Mouse (Mus musculus) forebrain, embryonic 14.5 days (tissue): ENCODE data around the gene G0s2. TPM values are rescaled to one million over a fixed set of nuclear protein-coding genes. Genes with fewer than 3 reads are reported as not detected.

Source experiments
- ATAC-seq: fragments of 200-750 bp; cut with Nextera tagmentation; 2 replicates; pipeline ENCODE4 v1.8.0; 2017; ENCODE audit warnings: mild to moderate bottlenecking, moderate library complexity
- DNase-seq: peaks from one replicate; pipeline ENCODE4 v3.0.0-alpha.2; 2015; ENCODE audit warnings: low spot score
- H3K27ac ChIP-seq: fragments of 300-500 bp; sonication (generic); 2 replicates; pipeline ENCODE4 v1.5.1; 2014; ENCODE audit warnings: low read depth, mild to moderate bottlenecking, control low read depth, low read length, moderate library complexity
- H3K27me3 ChIP-seq: fragments of 300-500 bp; sonication (generic); replicated peaks from 2 replicates; pipeline ENCODE4 v1.6.1; 2014; ENCODE audit warnings: low read length, control low read depth, mixed read lengths; ENCODE audit not compliant: control insufficient read depth, insufficient read depth
- H3K36me3 ChIP-seq: fragments of 300-500 bp; sonication (generic); 2 replicates; pipeline ENCODE4 v1.6.1; 2014; ENCODE audit warnings: low read length, control low read depth; ENCODE audit not compliant: control insufficient read depth, insufficient read depth
- H3K4me1 ChIP-seq: fragments of 300-500 bp; sonication (generic); 2 replicates; pipeline ENCODE4 v1.6.1; 2014; ENCODE audit warnings: antibody characterized with exemption, low read length, control low read depth; ENCODE audit not compliant: control insufficient read depth, insufficient read depth
- H3K4me2 ChIP-seq: fragments of 300-500 bp; sonication (generic); 2 replicates; pipeline ENCODE4 v1.6.1; 2014; ENCODE audit warnings: mild to moderate bottlenecking, control low read depth, low read length
- H3K4me3 ChIP-seq: fragments of 300-500 bp; sonication (generic); 2 replicates; pipeline ENCODE4 v1.5.1; 2014; ENCODE audit warnings: low read depth, low read length, control low read depth
- H3K9ac ChIP-seq: fragments of 300-500 bp; sonication (generic); 2 replicates; pipeline ENCODE4 v1.6.1; 2014; ENCODE audit warnings: mild to moderate bottlenecking, low read length, control low read depth, moderate library complexity
- H3K9me3 ChIP-seq: fragments of 300-500 bp; sonication (generic); replicated peaks from 2 replicates; pipeline ENCODE4 v1.6.1; 2016; ENCODE audit warnings: low read length, control low read depth, mixed read lengths; ENCODE audit not compliant: control insufficient read depth
- WGBS: fragments of 180-500 bp; shearing (Covaris S2); extraction: QIAGEN DNeasy Blood & Tissue Kit; methylation state at CpG from one replicate; pipeline ENCODE4 v1.1.7; 2014; 5-methylcytosine and 5-hydroxymethylcytosine counted together
- polyA plus RNA-seq: library from polyadenylated mRNA; unstranded; fragments of >200 nt; fragmentation: Nextera tagmentation; extraction: Ambion mirVana; gene quantifications from 2 replicates; pipeline ENCODE4 v1.2.1, GENCODE M21; 2014

The G0s2 gene
- 4.7 and 5.8 TPM in 2 replicates for polyA plus RNA-seq

DNA sequence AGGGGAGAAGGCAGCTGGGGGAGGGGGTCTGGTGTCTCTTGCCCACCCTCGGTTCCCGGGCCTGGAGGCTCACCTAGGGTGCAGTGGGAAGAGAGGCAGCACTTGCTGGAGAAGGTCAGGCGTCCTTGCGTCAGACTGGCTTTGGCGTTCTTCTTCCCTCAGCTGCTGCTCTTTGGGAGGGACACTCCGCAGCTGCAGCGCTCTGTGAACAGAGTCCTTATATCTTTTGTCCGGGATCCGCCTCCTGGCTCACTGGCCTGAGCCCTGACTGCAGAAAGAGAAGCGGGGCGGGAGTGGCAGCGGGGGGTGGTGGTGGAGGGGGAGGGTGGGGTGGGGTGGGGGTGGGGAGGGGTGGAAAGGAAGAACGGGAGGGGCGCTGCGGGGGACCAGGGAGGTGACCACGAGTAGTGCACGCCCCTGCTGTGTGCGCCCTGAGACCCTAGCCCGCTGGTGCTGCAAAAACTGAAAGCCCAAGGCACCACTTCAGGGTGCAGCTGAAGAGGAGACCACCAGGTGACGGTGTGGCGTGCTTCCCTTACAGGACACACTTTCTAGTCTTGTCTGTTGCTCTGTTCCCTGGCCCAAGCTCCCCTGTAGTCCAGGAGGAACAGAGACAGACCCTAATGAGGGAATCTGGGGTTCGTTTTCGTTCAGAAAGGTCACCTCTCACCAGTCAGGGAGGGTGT, at the start of gene G0s2:
Gene G0s2, minus strand, starts transcription at position 302 of the 686 bp plus-strand sequence.
- peak; percentile 67 for DNase-seq
- H3K27me3 ChIP-seq: no peaks in the 10 kb centered on the region
- ATAC-seq: peak; percentile 78

DNA sequence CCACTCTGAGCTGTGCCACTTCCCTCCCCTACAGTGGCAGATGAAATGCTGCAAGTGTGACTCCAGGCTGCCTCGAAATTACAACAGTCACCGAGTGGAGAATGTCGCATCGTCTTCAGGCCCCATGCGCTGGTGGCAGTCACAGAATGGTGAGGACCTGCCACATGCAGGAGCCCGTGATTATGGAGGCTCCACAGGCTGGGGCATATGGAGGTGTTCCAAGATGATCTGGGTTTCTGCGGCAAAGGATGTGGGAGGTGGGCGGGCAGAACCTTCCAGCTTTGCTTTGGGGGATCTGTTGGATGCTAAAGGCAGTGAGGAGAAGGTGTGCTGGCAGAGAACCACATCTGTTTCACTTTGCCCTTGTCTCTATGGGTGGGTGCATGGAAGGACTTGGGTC, 47.4 kb upstream of the G0s2 start:
- Histone ChIP-seq H3K4me3 (no peak overlapping the region), H3K4me1 (peaks cover 3% of the 10 kb centered on the region; the same call in 1 of the 2 replicates), H3K9ac (no peak overlapping the region), H3K36me3 (no peaks in the 10 kb centered on the region), H3K9me3 (no peaks in the 10 kb centered on the region), H3K27me3 (no peaks in the 10 kb centered on the region), H3K27ac (no peak overlapping the region), H3K4me2 (no peak overlapping the region)
- DNase-seq (no peak), ATAC-seq (no peak)
- WGBS: 89% methylated on average over 8 of the region's 8 CpGs

More for the DNA sequence above, at the start of gene G0s2:
- peak within 1 kb of the TSS; percentile 36; the same call in 1 of the 2 replicates for H3K27ac ChIP-seq
- H3K4me3 ChIP-seq: peak within 1 kb of the TSS; percentile 16
- no peaks in the 10 kb centered on the region for H3K4me1 ChIP-seq
- H3K4me2 ChIP-seq: peak within 1 kb of the TSS; percentile 51
- no peaks in the 10 kb centered on the region for H3K36me3 ChIP-seq
- H3K9ac ChIP-seq: peak within 1 kb of the TSS; percentile 55
- H3K9me3 ChIP-seq: no peaks in the 10 kb centered on the region
- WGBS: 2% methylated on average over 21 of the region's 23 CpGs

DNA sequence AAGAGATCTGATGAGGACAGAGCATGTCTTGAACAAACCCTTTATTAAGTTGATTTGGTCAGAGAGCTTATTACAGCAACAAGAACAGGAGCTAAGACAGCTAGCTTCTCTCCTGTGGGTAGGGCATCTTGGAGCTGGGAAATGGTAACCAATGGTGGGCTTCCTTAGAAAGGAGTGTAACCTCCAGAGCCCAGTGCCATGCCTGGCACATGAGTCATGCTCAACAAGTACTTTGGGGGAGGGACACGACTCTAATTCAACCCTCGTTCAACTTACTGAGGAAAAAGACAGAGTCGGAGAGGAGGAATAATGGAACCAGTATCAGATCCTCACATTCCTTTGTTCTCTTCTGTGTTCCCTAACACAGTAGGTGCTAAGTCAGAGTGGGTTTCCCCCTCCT, 46.7 kb upstream of the G0s2 start:
- WGBS: 67% methylated on average over 3 of the region's 3 CpGs
- no peaks in the 10 kb centered on the region for H3K36me3 ChIP-seq
- no peak overlapping the region for H3K4me3 ChIP-seq
- H3K9me3 ChIP-seq: no peaks in the 10 kb centered on the region
- H3K4me1 ChIP-seq: peaks cover 3% of the 10 kb centered on the region; the same call in 1 of the 2 replicates
- DNase-seq: no peak
- no peak overlapping the region for H3K27ac ChIP-seq
- no peaks in the 10 kb centered on the region for H3K27me3 ChIP-seq
- H3K4me2 ChIP-seq: no peak overlapping the region
- H3K9ac ChIP-seq: no peak overlapping the region
- no peak for ATAC-seq

DNA sequence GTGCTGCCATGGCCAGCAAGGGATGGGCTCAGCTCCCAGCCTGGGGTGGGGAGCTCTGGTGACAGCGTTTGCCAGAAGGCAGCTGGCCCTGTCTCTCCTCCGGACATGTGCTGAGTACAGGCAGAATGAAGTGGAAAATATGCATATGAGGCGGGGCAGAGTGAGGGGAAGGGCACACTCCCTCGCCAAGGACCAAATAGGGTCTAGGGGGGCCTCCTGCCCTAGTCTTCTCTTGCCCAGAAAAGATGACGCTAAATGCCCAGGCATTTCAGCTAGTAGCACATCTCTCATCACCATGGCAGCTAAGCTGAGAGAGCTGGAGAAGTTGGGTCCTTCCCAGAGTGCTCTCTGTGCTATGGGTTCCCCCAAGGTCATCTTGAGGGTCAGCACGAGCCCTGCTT, 44.1 kb upstream of the G0s2 start:
- 45% methylated on average over 6 of the region's 6 CpGs for WGBS
- DNase-seq (peak; percentile 35), ATAC-seq (peak; percentile 62; the same call in 1 of the 2 replicates)
- Histone ChIP-seq H3K9me3 (no peaks in the 10 kb centered on the region), H3K36me3 (no peaks in the 10 kb centered on the region), H3K4me2 (no peak overlapping the region), H3K9ac (no peak overlapping the region), H3K27me3 (no peaks in the 10 kb centered on the region), H3K27ac (no peak overlapping the region; the same call in 1 of the 2 replicates), H3K4me1 (peaks cover 3% of the 10 kb centered on the region; the same call in 1 of the 2 replicates), H3K4me3 (no peak overlapping the region)

DNA sequence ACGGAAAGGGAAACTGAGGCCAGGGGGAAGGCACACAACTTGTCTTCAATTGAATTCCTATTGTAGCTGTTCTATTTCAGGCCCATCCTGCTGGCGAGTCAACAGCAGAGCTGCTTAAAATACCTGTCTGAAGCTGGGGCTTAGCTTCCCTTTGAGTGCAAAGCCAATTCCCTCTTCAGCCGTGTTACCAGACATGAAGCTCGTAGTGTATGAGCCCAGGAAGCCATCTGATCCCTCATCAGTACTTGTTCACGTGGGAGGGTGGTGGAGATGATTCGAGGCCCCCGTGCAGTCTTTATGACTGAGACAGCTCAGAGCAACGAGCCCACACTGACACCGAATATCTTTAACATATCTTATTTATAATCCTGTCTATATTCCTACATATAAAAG, 43.3 kb upstream of the G0s2 start:
- no peak overlapping the region for H3K4me3 ChIP-seq
- H3K4me1 ChIP-seq: peaks cover 3% of the 10 kb centered on the region; the same call in 1 of the 2 replicates
- 78% methylated on average over 9 of the region's 9 CpGs for WGBS
- no peaks in the 10 kb centered on the region for H3K9me3 ChIP-seq
- DNase-seq (no peak), ATAC-seq (no peak)
- 0 out of 2 replicates have a peak overlapping the region, but pooled peaks have one; percentile 44 for H3K27ac ChIP-seq
- no peak overlapping the region for H3K4me2 ChIP-seq
- H3K27me3 ChIP-seq: no peaks in the 10 kb centered on the region
- no peak overlapping the region for H3K9ac ChIP-seq
- H3K36me3 ChIP-seq: no peaks in the 10 kb centered on the region

DNA sequence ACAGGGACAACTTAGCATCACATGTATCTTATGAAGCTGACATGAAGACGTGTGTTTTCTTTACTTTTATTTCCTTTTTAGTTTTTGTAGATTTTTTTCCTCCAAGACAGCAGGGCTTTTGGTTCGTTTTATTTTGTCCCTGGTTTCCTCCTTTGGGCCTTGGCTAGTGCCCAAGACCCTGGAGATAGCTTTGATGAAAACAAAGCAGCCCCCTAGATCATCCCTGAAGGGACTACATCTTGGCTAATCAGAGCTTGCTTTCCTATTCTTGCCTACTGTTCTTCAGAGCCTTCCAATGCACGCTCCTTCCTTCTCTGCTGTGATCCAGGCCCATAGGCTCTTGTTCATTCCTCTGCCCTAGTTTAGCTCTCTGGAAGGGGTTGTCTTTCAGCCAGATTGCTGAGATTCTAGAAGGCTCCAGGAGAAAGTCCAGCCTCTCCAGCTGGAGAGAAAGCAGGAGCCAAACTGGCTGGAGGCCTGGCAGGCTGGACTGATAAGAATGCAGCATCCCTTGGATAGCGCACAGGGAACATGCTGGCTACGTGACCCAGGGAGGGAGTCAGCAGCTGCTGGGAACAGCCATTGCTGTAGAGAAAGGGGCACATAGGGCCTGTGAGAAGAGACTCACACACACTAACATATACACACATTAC, 42.8 kb upstream of the G0s2 start:
- DNase-seq: peak; percentile 22
- H3K27ac ChIP-seq: 0 out of 2 replicates have a peak overlapping the region, but pooled peaks have one; percentile 44
- H3K36me3 ChIP-seq: no peaks in the 10 kb centered on the region
- H3K4me2 ChIP-seq: no peak overlapping the region
- H3K9ac ChIP-seq: no peak overlapping the region
- no peak for ATAC-seq
- no peaks in the 10 kb centered on the region for H3K27me3 ChIP-seq
- peaks cover 3% of the 10 kb centered on the region; the same call in 1 of the 2 replicates for H3K4me1 ChIP-seq
- no peaks in the 10 kb centered on the region for H3K9me3 ChIP-seq
- no peak overlapping the region for H3K4me3 ChIP-seq
- WGBS: 71% methylated on average over 5 of the region's 5 CpGs

DNA sequence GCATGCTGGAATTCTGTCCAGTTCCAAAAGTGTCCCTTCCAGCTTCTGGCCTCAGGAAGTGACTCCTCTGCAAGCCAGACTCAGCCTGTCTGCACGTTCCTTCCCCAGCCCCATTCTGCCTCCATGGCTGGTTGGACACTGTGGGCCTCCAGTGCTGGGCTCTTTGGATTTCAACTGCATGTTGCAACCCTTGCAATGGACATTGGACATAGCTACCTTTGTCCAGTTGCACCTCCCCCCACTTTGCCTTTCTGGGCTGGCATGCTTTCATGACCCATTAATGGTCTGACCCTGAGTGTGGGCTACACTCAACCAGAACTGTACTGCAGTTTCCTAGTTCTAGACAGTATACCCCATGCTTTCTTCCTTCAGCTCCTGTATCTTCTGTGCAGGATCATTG, 38.6 kb upstream of the G0s2 start:
- Histone ChIP-seq H3K27me3 (no peaks in the 10 kb centered on the region), H3K4me1 (no peaks in the 10 kb centered on the region), H3K4me3 (no peak overlapping the region), H3K36me3 (no peaks in the 10 kb centered on the region), H3K9me3 (no peaks in the 10 kb centered on the region), H3K4me2 (no peak overlapping the region), H3K27ac (no peak overlapping the region), H3K9ac (no peak overlapping the region)
- DNase-seq (no peak), ATAC-seq (no peak)
- WGBS: 94% methylated on average over 1 of the region's 1 CpGs

DNA sequence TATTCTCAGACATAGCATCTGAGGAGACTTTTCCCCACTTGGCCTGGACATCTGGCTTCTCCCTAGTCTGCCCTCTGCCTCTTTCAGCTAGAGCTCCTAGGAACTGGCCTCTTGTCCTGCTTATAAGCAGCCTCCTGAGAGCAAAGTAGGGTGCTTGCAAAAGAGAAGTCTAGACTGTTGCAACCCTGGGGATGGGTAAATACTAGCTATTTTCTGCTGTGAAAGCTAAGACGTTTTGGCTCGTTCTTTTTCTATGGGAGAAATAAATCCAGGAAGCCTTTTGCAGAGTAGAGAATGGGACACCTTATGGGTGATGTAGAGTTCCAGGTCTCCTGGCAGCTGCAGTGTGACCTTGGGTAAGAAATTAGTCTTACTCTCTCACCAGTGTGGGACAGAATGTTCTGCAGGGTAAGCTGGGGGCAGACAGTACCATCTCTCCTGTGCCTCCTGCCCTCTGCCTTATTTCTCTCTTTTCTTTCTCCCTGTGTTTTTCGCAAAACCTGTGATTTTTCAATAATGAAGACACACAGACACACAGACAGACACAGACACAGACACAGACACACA, 37.6 kb upstream of the G0s2 start:
- no peak overlapping the region for H3K27ac ChIP-seq
- H3K4me2 ChIP-seq: no peak overlapping the region
- H3K4me3 ChIP-seq: no peak overlapping the region
- ATAC-seq (no peak), DNase-seq (no peak)
- 86% methylated on average over 3 of the region's 3 CpGs for WGBS
- no peaks in the 10 kb centered on the region for H3K4me1 ChIP-seq
- no peaks in the 10 kb centered on the region for H3K27me3 ChIP-seq
- H3K9me3 ChIP-seq: no peaks in the 10 kb centered on the region
- H3K36me3 ChIP-seq: no peaks in the 10 kb centered on the region
- H3K9ac ChIP-seq: no peak overlapping the region
